Mouse (Mus musculus) CH12.LX (cell line): ENCODE results near the gene Gli3. TPM values are rescaled to one million over a fixed set of nuclear protein-coding genes. Genes with fewer than 3 reads are reported as not detected.
A peak's percentile ranks its signal among the peaks of the same experiment; 100 is the strongest.

Experiments
- DNase-seq: peaks from one replicate; pipeline ENCODE4 v3.0.0-alpha.2; 2013; ENCODE audit errors: extremely low read depth
- H3K27ac ChIP-seq: 2 replicates; pipeline ENCODE4 v1.5.1; 2012; ENCODE audit warnings: low read depth, mild to moderate bottlenecking, control low read depth, moderate library complexity; ENCODE audit not compliant: insufficient read depth
- H3K27me3 ChIP-seq: replicated peaks from 2 replicates; pipeline ENCODE3; 2012; ENCODE audit warnings: inconsistent platforms
- H3K36me3 ChIP-seq, 2 experiments: replicated peaks in 1 of 2; 2 replicates each; pipeline versions ENCODE3 to v1.6.1; 2012; ENCODE audit warnings: inconsistent platforms in 1 of 2, low read length in 1 of 2, mild to moderate bottlenecking in 1 of 2, mixed read lengths in 1 of 2, moderate library complexity in 1 of 2; ENCODE audit not compliant: control insufficient read depth in 1 of 2, insufficient read depth in 1 of 2
- H3K4me1 ChIP-seq, 2 experiments: 2 replicates each; pipeline ENCODE4 v1.6.1; 2012; ENCODE audit warnings: inconsistent platforms in 1 of 2, moderate library complexity in 1 of 2; ENCODE audit not compliant: insufficient read depth in 2 of 2, control insufficient read depth in 1 of 2
- H3K4me2 ChIP-seq: 2 replicates; pipeline ENCODE4 v1.6.1; 2012; ENCODE audit warnings: low read depth, mild to moderate bottlenecking, control low read depth; ENCODE audit not compliant: poor library complexity, insufficient read depth, severe bottlenecking
- H3K4me3 ChIP-seq, 3 experiments: fragments of 150-350 bp in 1 of 3; sonication (generic) in 1 of 3; replicated peaks in 1 of 3; 2 replicates each; pipeline versions ENCODE3 to v1.5.1; 2011 to 2012; ENCODE audit warnings: low read depth in 2 of 3, low read length in 2 of 3, mild to moderate bottlenecking in 2 of 3, moderate library complexity in 2 of 3, control low read depth in 1 of 3, improper control_type of control experiment in 1 of 3, inconsistent platforms in 1 of 3, mixed read lengths in 1 of 3; ENCODE audit not compliant: poor library complexity in 1 of 3
- H3K79me2 ChIP-seq: replicated peaks from 2 replicates; pipeline ENCODE4 v1.6.1; 2012; ENCODE audit warnings: mild to moderate bottlenecking, moderate library complexity; ENCODE audit not compliant: control insufficient read depth, poor library complexity, insufficient read depth, severe bottlenecking; ENCODE audit errors: extremely low read depth
- H3K9ac ChIP-seq: 2 replicates; pipeline ENCODE4 v1.6.1; 2012; ENCODE audit warnings: low read depth, mild to moderate bottlenecking, control low read depth, moderate library complexity; ENCODE audit not compliant: insufficient read depth
- H3K9me3 ChIP-seq: replicated peaks from 2 replicates; pipeline ENCODE3; 2012; ENCODE audit warnings: low read length, inconsistent platforms, mixed read lengths
- BHLHE40 ChIP-seq: IDR thresholded peaks from 2 replicates; pipeline ENCODE4 v1.6.1; 2011; ENCODE audit warnings: mild to moderate bottlenecking, low read depth, low read length, improper control_type of control experiment
- CHD2 ChIP-seq: IDR thresholded peaks from 2 replicates; pipeline ENCODE4 v1.6.1; 2011; ENCODE audit warnings: low read length, improper control_type of control experiment
- CTCF ChIP-seq, 2 experiments: IDR thresholded peaks in 1 of 2; conservative IDR thresholded peaks in 1 of 2; 2 replicates each; pipeline ENCODE4 v1.5.1; 2011 to 2012; ENCODE audit warnings: low read depth in 2 of 2, low read length in 2 of 2, improper control_type of control experiment in 1 of 2, inconsistent platforms in 1 of 2, mild to moderate bottlenecking in 1 of 2, moderate library complexity in 1 of 2
- E2F4 ChIP-seq: IDR thresholded peaks from 2 replicates; pipeline ENCODE4 v1.6.1; 2011; ENCODE audit warnings: low read depth, low read length, improper control_type of control experiment; ENCODE audit not compliant: insufficient replicate concordance
- ELF1 ChIP-seq: IDR thresholded peaks from 2 replicates; pipeline ENCODE4 v1.6.1; 2014; ENCODE audit warnings: low read depth, mild to moderate bottlenecking, inconsistent platforms, low read length, improper control_type of control experiment
- ETS1 ChIP-seq: conservative IDR thresholded peaks from 2 replicates; pipeline ENCODE4 v1.6.1; 2012; ENCODE audit warnings: low read depth, mild to moderate bottlenecking, inconsistent platforms, low read length, improper control_type of control experiment, moderate library complexity
- GABPA ChIP-seq: IDR thresholded peaks from 2 replicates; pipeline ENCODE4 v1.6.1; 2012; ENCODE audit warnings: low read depth, low read length, improper control_type of control experiment, inconsistent platforms; ENCODE audit not compliant: insufficient replicate concordance
- HCFC1 ChIP-seq: IDR thresholded peaks from 2 replicates; pipeline ENCODE4 v1.6.1; 2012; ENCODE audit warnings: low read depth, mild to moderate bottlenecking, inconsistent platforms, low read length, improper control_type of control experiment
- MAX ChIP-seq: IDR thresholded peaks from 2 replicates; pipeline ENCODE4 v1.6.1; 2011; ENCODE audit warnings: low read length, improper control_type of control experiment
- MEF2A ChIP-seq: IDR thresholded peaks from 2 replicates; pipeline ENCODE4 v1.6.1; 2014; ENCODE audit warnings: low read depth, mild to moderate bottlenecking, inconsistent platforms, low read length, improper control_type of control experiment, borderline replicate concordance
- MYC ChIP-seq: IDR thresholded peaks from 2 replicates; pipeline ENCODE4 v1.6.1; 2011; ENCODE audit warnings: low read depth, mild to moderate bottlenecking, improper control_type of control experiment, low read length
- NELFE ChIP-seq: IDR thresholded peaks from 2 replicates; pipeline ENCODE4 v1.6.1; 2011; ENCODE audit warnings: low read depth, low read length, improper control_type of control experiment
- RAD21 ChIP-seq: IDR thresholded peaks from 2 replicates; pipeline ENCODE4 v1.6.1; 2011; ENCODE audit warnings: low read depth, mild to moderate bottlenecking, low read length, improper control_type of control experiment, moderate library complexity
- SMC3 ChIP-seq: IDR thresholded peaks from 2 replicates; pipeline ENCODE4 v1.6.1; 2011; ENCODE audit warnings: low read depth, low read length, improper control_type of control experiment
- USF2 ChIP-seq: conservative IDR thresholded peaks from 2 replicates; pipeline ENCODE4 v1.6.1; 2011; ENCODE audit warnings: low read depth, low read length, improper control_type of control experiment
- ZC3H11A ChIP-seq: IDR thresholded peaks from 2 replicates; pipeline ENCODE4 v1.6.1; 2012; ENCODE audit warnings: low read depth, mild to moderate bottlenecking, inconsistent platforms, low read length, improper control_type of control experiment
- ZNF384 ChIP-seq: IDR thresholded peaks from 2 replicates; pipeline ENCODE4 v1.6.1; 2012; ENCODE audit warnings: low read depth, low read length, improper control_type of control experiment, inconsistent platforms
- dilution Hi-C: fragments of 300-500 bp; cut with MboI; formaldehyde crosslinking; loops from 2 replicates; pipeline ENCODE4 v1.14.3; 2020; ENCODE audit warnings: low sequenced_read_pairs; ENCODE audit not compliant: extremely low pct_unique_long_range_greater_than_20kb, extremely low pct_ligation_motif_present
- in situ Hi-C: fragments of 300-500 bp; cut with MboI; formaldehyde crosslinking; loops from 3 replicates; pipeline ENCODE4 v1.14.3; 2019; ENCODE audit warnings: low sequenced_read_pairs, low pct_ligation_motif_present, low pct_unique_long_range_greater_than_20kb, mixed read lengths
- polyA plus RNA-seq: library from polyadenylated mRNA; unstranded; fragments of >175 nt; gene quantifications from 2 replicates; pipeline ENCODE4 v1.2.1, GENCODE M21; 2012; ENCODE audit warnings: low read depth; ENCODE audit not compliant: insufficient read length
- total RNA-seq, 2 experiments: library from RNA; depleted of rRNA; stranded (reverse); fragments of 300-350 nt in 1 of 2; fragments of >200 nt in 1 of 2; gene quantifications; 2 replicates each; pipeline ENCODE4 v1.2.3; 2012 to 2014

Gli3 gene
- total and polyA plus RNA-seq, 3 experiments, result not detected

- Histone ChIP-seq H3K36me3 (no peaks in the 10 kb centered on the region), H3K79me2 (no peaks in the 10 kb centered on the region), H3K9ac (no peak overlapping the region), H3K4me2 (no peak overlapping the region), H3K27me3 (no peaks in the 10 kb centered on the region), H3K9me3 (no peaks in the 10 kb centered on the region), H3K4me3 (no peak overlapping the region), H3K27ac (no peak overlapping the region), H3K4me1 (peaks cover 0 to 4% of the 10 kb centered on the region in 2 experiments; a peak in 1 of 4 replicates)
- no peak for DNase-seq
- dilution Hi-C loops, result no loop called here
- in situ Hi-C loops, result no loop called here
- TF ChIP-seq BHLHE40 (no peak), MAX (no peak), CTCF (conservative IDR thresholded peaks at IDR 0.05 in 1 of 2, IDR thresholded peaks at IDR 0.05 in 1 of 2; ENCODE audit: low read depth in 2 of 2, low read length in 2 of 2) (no peak), ETS1 (no peak), NELFE (no peak), ELF1 (no peak), GABPA (no peak), HCFC1 (no peak), ZC3H11A (no peak), CHD2 (no peak), USF2 (no peak), ZNF384 (no peak), E2F4 (no peak), MYC (no peak)
Observed at GRCm38 (mm10) chr13:15714331-15714725, 251.3 kb downstream of the Gli3 start.

GRCm38 (mm10) chr13:15714726-15715437 lies 251.8 kb downstream of the Gli3 start:
- no peaks in the 10 kb centered on the region for H3K9me3 ChIP-seq
- H3K9ac ChIP-seq, result no peak overlapping the region
- H3K4me1 ChIP-seq, result peaks cover 0 to 4% of the 10 kb centered on the region in 2 experiments; a peak in 1 of 4 replicates
- no peaks in the 10 kb centered on the region for H3K27me3 ChIP-seq
- DNase-seq, result peak; percentile 61
- TF ChIP-seq CTCF (conservative IDR thresholded peaks at IDR 0.05 in 1 of 2, IDR thresholded peaks at IDR 0.05 in 1 of 2; ENCODE audit: low read depth in 2 of 2, low read length in 2 of 2) (peak; percentile 15 to 49; a peak in 2 of 4 replicates), MEF2A (no peak), RAD21 (peak; percentile 55), SMC3 (peak; percentile 49), HCFC1 (no peak)
- H3K79me2 ChIP-seq, result no peaks in the 10 kb centered on the region
- H3K4me2 ChIP-seq, result no peak overlapping the region
- dilution Hi-C loops, result no loop called here
- no peak overlapping the region for H3K4me3 ChIP-seq
- H3K36me3 ChIP-seq, result no peaks in the 10 kb centered on the region
- no peak overlapping the region for H3K27ac ChIP-seq
- in situ Hi-C loops, result no loop called here
